Mouse (Mus musculus): ENCODE measurements around the gene Bivm.

Bivm gene

GRCm38 (mm10) chr1:44178086-44178485 is 59.3 kb downstream of the Bivm start:
- DNase-seq, result no peak

- no peak for DNase-seq
Measured at GRCm38 (mm10) chr1:44186396-44186795, 67.6 kb downstream of the Bivm start.
